Comparison of ENCODE assay signal across 14 mouse cellular contexts in genomic region chr13:106810156-106810555, GRCm38 (mm10).
"Had no signal": no experiment of that assay in that cellular context is flagged by ENCODE, and none has a peak within 500 bp of the region (broad histone marks: within the 10 kb centered on the region; RNA-seq: fewer than 3 reads in every experiment).

No protein-coding gene starts in this region.

- H3K9me3 ChIP-seq: midbrain, embryonic 10.5 days; midbrain, embryonic 13.5 days; midbrain, embryonic 15.5 days; neural tube, embryonic 12.5 days; stomach, embryonic 15.5 days had no signal

- H3K9ac ChIP-seq: lung, embryonic 14.5 days; midbrain, embryonic 13.5 days; midbrain, embryonic 15.5 days; neural tube, embryonic 12.5 days; stomach, embryonic 15.5 days had no signal

- H3K27me3 ChIP-seq: midbrain, embryonic 13.5 days; midbrain, embryonic 15.5 days; neural tube, embryonic 12.5 days; stomach, embryonic 15.5 days had no signal

- DNase-seq: lung, adult 18-20 months; lung, embryonic 14.5 days; lung, postnatal 10 days; lung, postnatal 4 days; right cerebral cortex, postnatal 14 days; thymus, adult 2 months; thymus, postnatal 25 days; thymus, postnatal 4 days had no signal

- H3K36me3 ChIP-seq: midbrain, embryonic 15.5 days; stomach, embryonic 15.5 days had no signal

- H3K4me3 ChIP-seq: midbrain, embryonic 10.5 days; midbrain, embryonic 13.5 days; midbrain, embryonic 15.5 days; neural tube, embryonic 12.5 days; stomach, embryonic 15.5 days had no signal

- H3K4me2 ChIP-seq: lung, embryonic 14.5 days; midbrain, embryonic 13.5 days; midbrain, embryonic 15.5 days; neural tube, embryonic 12.5 days; stomach, embryonic 15.5 days had no signal

- ATAC-seq: midbrain, embryonic 13.5 days; midbrain, embryonic 15.5 days had no signal

- H3K4me1 ChIP-seq: midbrain, embryonic 10.5 days; midbrain, embryonic 13.5 days; midbrain, embryonic 15.5 days; neural tube, embryonic 12.5 days; stomach, embryonic 15.5 days had no signal

- H3K27ac ChIP-seq: midbrain, embryonic 10.5 days; midbrain, embryonic 13.5 days; midbrain, embryonic 15.5 days; neural tube, embryonic 12.5 days; stomach, embryonic 15.5 days; stomach, postnatal 0 days had no signal
